Mouse (Mus musculus) stomach, postnatal 0 days (tissue): Measurements from ENCODE around the gene Ctdsp2. TPM values are rescaled to one million over a fixed set of nuclear protein-coding genes. Genes with fewer than 3 reads are reported as not detected.

Experiments
- ATAC-seq: fragments of 200-750 bp; cut with Nextera tagmentation; 2 replicates; pipeline ENCODE4 v1.8.0; 2017; ENCODE audit not compliant: low FRiP score, low TSS enrichment
- DNase-seq: peaks from one replicate; pipeline ENCODE4 v3.0.0-alpha.2; 2016; ENCODE audit warnings: low spot score
- H3K27ac ChIP-seq: fragments of 300-500 bp; sonication (generic); replicated peaks from 2 replicates; pipeline ENCODE4 v1.5.1; 2014; ENCODE audit warnings: mild to moderate bottlenecking, control low read depth
- H3K27me3 ChIP-seq: fragments of 300-500 bp; sonication (generic); 2 replicates; pipeline ENCODE4 v1.6.1; 2014; ENCODE audit warnings: low read length; ENCODE audit not compliant: control insufficient read depth, insufficient read depth
- H3K36me3 ChIP-seq: fragments of 300-500 bp; sonication (generic); 2 replicates; pipeline ENCODE4 v1.6.1; 2014; ENCODE audit warnings: low read length, mixed read lengths; ENCODE audit not compliant: control insufficient read depth, insufficient read depth
- H3K4me1 ChIP-seq: fragments of 300-500 bp; sonication (generic); replicated peaks from 2 replicates; pipeline ENCODE4 v1.6.1; 2014; ENCODE audit warnings: antibody characterized with exemption; ENCODE audit not compliant: control insufficient read depth, insufficient read depth
- H3K4me2 ChIP-seq: fragments of 300-500 bp; sonication (generic); replicated peaks from 2 replicates; pipeline ENCODE4 v1.6.1; 2014; ENCODE audit warnings: low read depth, mild to moderate bottlenecking, control low read depth, moderate library complexity
- H3K4me3 ChIP-seq: fragments of 300-500 bp; sonication (generic); 2 replicates; pipeline ENCODE4 v1.5.1; 2014; ENCODE audit warnings: low read depth, low read length, control low read depth
- H3K9ac ChIP-seq: fragments of 300-500 bp; sonication (generic); 2 replicates; pipeline ENCODE4 v1.6.1; 2014; ENCODE audit warnings: mild to moderate bottlenecking, low read length, control low read depth, mixed read lengths
- H3K9me3 ChIP-seq: fragments of 300-500 bp; sonication (generic); 2 replicates; pipeline ENCODE4 v1.6.1; 2016; ENCODE audit warnings: low read length; ENCODE audit not compliant: control insufficient read depth
- CTCF ChIP-seq: IDR thresholded peaks from 2 replicates; pipeline ENCODE4 v1.5.1; 2016; ENCODE audit warnings: antibody characterized with exemption, low read depth, mild to moderate bottlenecking, moderate library complexity
- EP300 ChIP-seq: optimal IDR thresholded peaks from 2 replicates; pipeline ENCODE3; 2016; ENCODE audit warnings: antibody characterized with exemption
- WGBS: fragments of 180-500 bp; shearing (Covaris S2); extraction: QIAGEN DNeasy Blood & Tissue Kit; methylation state at CpG from one replicate; pipeline ENCODE4 v1.1.7; 2014; 5-methylcytosine and 5-hydroxymethylcytosine counted together
- polyA plus RNA-seq: library from polyadenylated mRNA; unstranded; fragments of >200 nt; fragmentation: Nextera tagmentation; extraction: Ambion mirVana; gene quantifications from 2 replicates; pipeline ENCODE4 v1.2.1, GENCODE M21; 2015

Gene Ctdsp2
- polyA plus RNA-seq, 1 experiment from 2014 or later: 29.1 TPM

- peak overlapping the region; percentile 75 for H3K27ac ChIP-seq
- TF ChIP-seq CTCF: no peak
- no peak for TF ChIP-seq EP300
- no peak for ATAC-seq
- H3K9me3 ChIP-seq: no peaks in the 10 kb centered on the region
- H3K9ac ChIP-seq: 0 out of 2 replicates have a peak overlapping the region, but pooled peaks have one; percentile 43
- peaks cover 6% of the 10 kb centered on the region; the same call in 1 of the 2 replicates for H3K36me3 ChIP-seq
- peak overlapping the region; percentile 83 for H3K4me2 ChIP-seq
- H3K4me3 ChIP-seq: no peak overlapping the region
- no peak for DNase-seq
- H3K27me3 ChIP-seq: no peaks in the 10 kb centered on the region
- H3K4me1 ChIP-seq: peaks cover 37% of the 10 kb centered on the region
- 69% methylated on average over 4 of the region's 4 CpGs for WGBS
These were observed 6.6 kb downstream of the Ctdsp2 start for GRCm38 (mm10) chr10:126985127-126985526.

- H3K9ac ChIP-seq: no peak overlapping the region
- no peak for ATAC-seq
These were observed 7.1 kb downstream of the Ctdsp2 start for GRCm38 (mm10) chr10:126985579-126985978.

GRCm38 (mm10) chr10:126986541-126986961 lies 8.0 kb downstream of the Ctdsp2 start:
- peak overlapping the region; percentile 38 for H3K4me2 ChIP-seq
- H3K27ac ChIP-seq: peak overlapping the region; percentile 82
- H3K4me3 ChIP-seq: no peak overlapping the region
- ATAC-seq (peak; percentile 45; the same call in 1 of the 2 replicates), DNase-seq (peak; percentile 70)
- no peaks in the 10 kb centered on the region for H3K27me3 ChIP-seq
- 25% methylated on average over 4 of the region's 4 CpGs for WGBS
- peaks cover 37% of the 10 kb centered on the region for H3K4me1 ChIP-seq
- H3K9me3 ChIP-seq: no peaks in the 10 kb centered on the region
- TF ChIP-seq EP300 (no peak), CTCF (peak; percentile 4; the same call in 1 of the 2 replicates)
- peak overlapping the region; percentile 27; the same call in 1 of the 2 replicates for H3K9ac ChIP-seq
- H3K36me3 ChIP-seq: peaks cover 6% of the 10 kb centered on the region; the same call in 1 of the 2 replicates

More at GRCm38 (mm10) chr10:126985579-126985978, 7.1 kb downstream of the Ctdsp2 start:
- H3K27me3 ChIP-seq: no peaks in the 10 kb centered on the region
- H3K4me2 ChIP-seq: no peak overlapping the region
- H3K4me1 ChIP-seq: peaks cover 37% of the 10 kb centered on the region
- no peak for TF ChIP-seq EP300
- TF ChIP-seq CTCF: no peak
- H3K36me3 ChIP-seq: peaks cover 6% of the 10 kb centered on the region; the same call in 1 of the 2 replicates
- H3K9me3 ChIP-seq: no peaks in the 10 kb centered on the region
- no peak for DNase-seq
- no peak overlapping the region for H3K4me3 ChIP-seq
- peak overlapping the region; percentile 82 for H3K27ac ChIP-seq
- WGBS: 74% methylated on average over 9 of the region's 9 CpGs

- no peak for DNase-seq
- no peaks in the 10 kb centered on the region for H3K9me3 ChIP-seq
- H3K36me3 ChIP-seq: peaks cover 9% of the 10 kb centered on the region; the same call in 1 of the 2 replicates
- peak overlapping the region; percentile 10; the same call in 1 of the 2 replicates for H3K4me3 ChIP-seq
- H3K27ac ChIP-seq: peak overlapping the region; percentile 82
- H3K4me2 ChIP-seq: peak overlapping the region; percentile 38
- peaks cover 30% of the 10 kb centered on the region for H3K4me1 ChIP-seq
- ATAC-seq: no peak
- H3K9ac ChIP-seq: no peak overlapping the region
- 49% methylated on average over 8 of the region's 8 CpGs for WGBS
- TF ChIP-seq CTCF: no peak
- no peak for TF ChIP-seq EP300
- H3K27me3 ChIP-seq: no peaks in the 10 kb centered on the region
These were observed 8.9 kb downstream of the Ctdsp2 start for GRCm38 (mm10) chr10:126987183-126988118.

- no peak for ATAC-seq
- 29% methylated on average over 5 of the region's 5 CpGs for WGBS
- DNase-seq: no peak
These were observed 10.1 kb downstream of the Ctdsp2 start for GRCm38 (mm10) chr10:126988513-126989165.

More at GRCm38 (mm10) chr10:126988513-126989165, 10.1 kb downstream of the Ctdsp2 start:
- no peak overlapping the region for H3K9ac ChIP-seq
- TF ChIP-seq CTCF: no peak
- no peak for TF ChIP-seq EP300
- H3K36me3 ChIP-seq: peaks cover 21% of the 10 kb centered on the region
- peaks cover 29% of the 10 kb centered on the region for H3K4me1 ChIP-seq
- H3K4me2 ChIP-seq: no peak overlapping the region
- H3K9me3 ChIP-seq: no peaks in the 10 kb centered on the region
- H3K27ac ChIP-seq: peak overlapping the region; percentile 82
- no peaks in the 10 kb centered on the region for H3K27me3 ChIP-seq
- no peak overlapping the region for H3K4me3 ChIP-seq
